Mouse (Mus musculus) lung, postnatal 0 days (tissue): ENCODE results near the gene Muc5ac.

Experiments
- CTCF ChIP-seq: IDR thresholded peaks from 2 replicates; pipeline ENCODE4 v1.5.1; 2016; ENCODE audit warnings: antibody characterized with exemption, mild to moderate bottlenecking
- EP300 ChIP-seq: IDR thresholded peaks from 2 replicates; pipeline ENCODE4 v1.6.1; 2016; ENCODE audit warnings: antibody characterized with exemption, mild to moderate bottlenecking, control low read depth

DNA sequence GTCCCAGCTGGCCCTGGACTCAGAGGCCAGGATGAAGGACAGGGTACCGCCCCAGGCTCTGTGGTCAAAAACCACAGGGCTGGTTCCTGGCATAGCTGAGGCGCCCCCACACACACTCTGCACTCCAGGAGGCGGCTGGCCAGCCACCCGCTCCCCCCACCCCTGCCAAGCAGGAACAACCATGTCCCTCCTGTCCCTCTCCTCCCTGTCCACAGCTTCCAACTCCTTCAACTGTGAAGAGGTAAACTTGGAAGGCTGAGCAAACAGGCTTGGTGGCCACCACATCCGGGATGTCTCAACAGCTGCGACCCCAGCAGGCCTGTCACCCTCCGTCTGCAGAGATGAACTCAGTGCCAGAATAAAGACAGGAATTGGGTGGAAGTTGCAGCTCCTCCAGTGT is 47.2 kb downstream of the Muc5ac start:
- no peak for TF ChIP-seq CTCF
- no peak for TF ChIP-seq EP300
